Mouse (Mus musculus): ENCODE measurements around the gene Sigirr. TPM values are rescaled to one million over a fixed set of nuclear protein-coding genes. Genes with fewer than 3 reads are reported as not detected.
A peak's percentile ranks its signal among the peaks of the same experiment; 100 is the strongest.

Gene Sigirr
- polyA plus RNA-seq, 1 experiment: 23.2 TPM

- H3K4me3 ChIP-seq (ENCODE audit: low read depth, low read length): no peak overlapping the region
- peaks cover 6% of the 10 kb centered on the region for H3K4me1 ChIP-seq (ENCODE audit: control insufficient read depth, insufficient read depth, low read length)
- no peaks in the 10 kb centered on the region for H3K9me3 ChIP-seq (replicated peaks; ENCODE audit: control insufficient read depth, insufficient read depth, low read length, poor library complexity, severe bottlenecking)
- H3K9ac ChIP-seq (ENCODE audit: low read depth, poor library complexity, severe bottlenecking): no peak overlapping the region
- H3K36me3 ChIP-seq (ENCODE audit: control insufficient read depth, insufficient read depth, low read length, poor library complexity, severe bottlenecking): no peaks in the 10 kb centered on the region
- TF ChIP-seq EP300 (IDR thresholded peaks at IDR 0.05; ENCODE audit: insufficient read depth, low read depth, low read length): no peak
- no peak for TF ChIP-seq POLR2A (IDR thresholded peaks at IDR 0.05; ENCODE audit: insufficient read depth, low read length)
- TF ChIP-seq CTCF (IDR thresholded peaks at IDR 0.05; ENCODE audit: low read depth, low read length): no peak
- H3K27ac ChIP-seq (ENCODE audit: insufficient read depth, low read length): no peak overlapping the region
- H3K27me3 ChIP-seq (ENCODE audit: control insufficient read depth, insufficient read depth, low read length, poor library complexity, severe bottlenecking): no peaks in the 10 kb centered on the region
Measured at GRCm38 (mm10) chr7:141094487-141095205, 5.7 kb downstream of the Sigirr start.

DNA sequence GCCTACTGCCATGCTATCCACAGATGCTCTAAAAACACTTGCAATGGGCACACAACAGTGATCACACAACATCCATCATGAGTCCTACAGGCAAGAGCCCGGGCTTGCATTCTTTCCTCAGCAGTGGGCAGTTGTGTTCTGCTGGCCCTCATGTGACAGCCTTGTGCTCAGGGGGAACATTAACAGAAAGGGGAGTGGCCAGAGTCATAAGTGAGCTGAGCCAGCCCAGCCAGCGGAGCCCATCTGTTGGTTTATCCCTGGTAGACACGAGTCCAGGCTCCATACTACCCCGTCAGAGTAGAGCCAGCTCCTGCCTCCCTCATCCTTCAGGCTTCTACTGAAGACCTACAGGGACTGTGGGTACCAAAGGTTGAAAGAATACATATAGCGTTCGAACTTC is 6.4 kb downstream of the Sigirr start:
- no peak for TF ChIP-seq POLR2A (IDR thresholded peaks at IDR 0.05; ENCODE audit: insufficient read depth, low read length)
- TF ChIP-seq CTCF (IDR thresholded peaks at IDR 0.05; ENCODE audit: low read depth, low read length): no peak
- TF ChIP-seq EP300 (IDR thresholded peaks at IDR 0.05; ENCODE audit: insufficient read depth, low read depth, low read length): no peak
- Histone ChIP-seq H3K27ac (ENCODE audit: insufficient read depth, low read length) (no peak overlapping the region), H3K9me3 (replicated peaks; ENCODE audit: control insufficient read depth, insufficient read depth, low read length, poor library complexity, severe bottlenecking) (no peaks in the 10 kb centered on the region), H3K27me3 (ENCODE audit: control insufficient read depth, insufficient read depth, low read length, poor library complexity, severe bottlenecking) (no peaks in the 10 kb centered on the region), H3K4me1 (ENCODE audit: control insufficient read depth, insufficient read depth, low read length) (peaks cover 6% of the 10 kb centered on the region), H3K4me3 (ENCODE audit: low read depth, low read length) (no peak overlapping the region), H3K9ac (ENCODE audit: low read depth, poor library complexity, severe bottlenecking) (no peak overlapping the region), H3K36me3 (ENCODE audit: control insufficient read depth, insufficient read depth, low read length, poor library complexity, severe bottlenecking) (no peaks in the 10 kb centered on the region)

DNA sequence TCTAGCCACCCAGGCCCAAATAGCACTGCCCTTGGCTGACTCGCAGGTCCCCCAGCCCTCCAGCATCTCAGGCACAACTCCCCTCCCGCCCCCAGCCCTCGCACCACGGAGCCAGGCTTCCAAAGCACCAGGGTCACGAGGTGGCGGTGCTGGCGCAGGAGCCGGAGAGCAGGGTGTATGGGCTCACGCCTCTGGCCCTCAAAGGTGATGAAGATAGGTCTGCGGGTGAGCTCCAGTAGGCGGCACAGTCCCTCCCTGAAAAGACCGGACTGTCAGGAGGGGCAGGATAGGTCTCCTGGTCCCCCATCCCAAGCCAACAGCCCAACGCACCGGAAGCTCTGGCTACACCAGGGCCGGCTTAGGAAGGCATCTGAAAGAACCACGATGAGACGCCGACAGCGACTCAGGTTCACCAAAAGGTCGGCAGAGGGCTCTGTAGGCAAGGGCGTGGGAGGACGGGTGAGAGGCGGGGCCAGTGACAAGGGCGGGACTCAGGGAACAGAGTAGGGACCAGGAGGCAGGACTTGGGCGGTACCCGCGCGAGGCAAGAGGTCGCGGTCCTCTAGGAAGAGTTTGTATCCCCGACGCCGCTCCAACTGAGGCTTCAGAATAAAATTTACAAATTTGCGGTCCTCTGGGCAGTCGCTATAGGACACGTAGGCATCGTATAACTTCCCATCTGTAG is 8.2 kb downstream of the Sigirr start:
- Histone ChIP-seq H3K27ac (ENCODE audit: insufficient read depth, low read length) (no peak overlapping the region), H3K9me3 (replicated peaks; ENCODE audit: control insufficient read depth, insufficient read depth, low read length, poor library complexity, severe bottlenecking) (no peaks in the 10 kb centered on the region), H3K4me1 (ENCODE audit: control insufficient read depth, insufficient read depth, low read length) (peaks cover 9% of the 10 kb centered on the region), H3K9ac (ENCODE audit: low read depth, poor library complexity, severe bottlenecking) (peak overlapping the region; percentile 40), H3K27me3 (ENCODE audit: control insufficient read depth, insufficient read depth, low read length, poor library complexity, severe bottlenecking) (no peaks in the 10 kb centered on the region), H3K36me3 (ENCODE audit: control insufficient read depth, insufficient read depth, low read length, poor library complexity, severe bottlenecking) (no peaks in the 10 kb centered on the region), H3K4me3 (ENCODE audit: low read depth, low read length) (peak overlapping the region; percentile 41)
- TF ChIP-seq EP300 (IDR thresholded peaks at IDR 0.05; ENCODE audit: insufficient read depth, low read depth, low read length): no peak
- peak; percentile 66 for TF ChIP-seq CTCF (IDR thresholded peaks at IDR 0.05; ENCODE audit: low read depth, low read length)
- peak; percentile 23 for TF ChIP-seq POLR2A (IDR thresholded peaks at IDR 0.05; ENCODE audit: insufficient read depth, low read length)

DNA sequence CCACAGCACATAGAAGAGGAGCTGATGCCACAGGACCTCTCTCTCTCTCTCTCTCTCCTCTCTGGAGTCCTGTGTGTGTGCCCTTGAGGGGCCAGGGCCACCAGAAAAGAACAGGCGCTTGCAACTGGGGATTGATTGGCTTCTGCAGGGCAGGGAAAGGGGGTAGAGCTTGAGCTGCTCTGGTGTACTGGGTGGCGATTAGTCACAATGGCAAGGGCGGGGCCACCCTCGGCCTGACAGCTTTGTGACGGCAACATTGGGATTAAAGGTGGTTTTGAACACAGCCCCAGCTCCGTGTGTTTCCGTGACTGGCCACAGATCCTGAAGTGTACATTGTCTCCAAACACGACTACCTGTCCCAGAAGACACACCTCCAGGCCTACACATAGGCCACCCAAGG is 10.1 kb downstream of the Sigirr start:
- H3K4me3 ChIP-seq (ENCODE audit: low read depth, low read length): no peak overlapping the region
- no peaks in the 10 kb centered on the region for H3K27me3 ChIP-seq (ENCODE audit: control insufficient read depth, insufficient read depth, low read length, poor library complexity, severe bottlenecking)
- H3K4me1 ChIP-seq (ENCODE audit: control insufficient read depth, insufficient read depth, low read length): peaks cover 8% of the 10 kb centered on the region
- H3K9me3 ChIP-seq (replicated peaks; ENCODE audit: control insufficient read depth, insufficient read depth, low read length, poor library complexity, severe bottlenecking): no peaks in the 10 kb centered on the region
- H3K27ac ChIP-seq (ENCODE audit: insufficient read depth, low read length): no peak overlapping the region
- no peak overlapping the region for H3K9ac ChIP-seq (ENCODE audit: low read depth, poor library complexity, severe bottlenecking)
- TF ChIP-seq POLR2A (IDR thresholded peaks at IDR 0.05; ENCODE audit: insufficient read depth, low read length) (no peak), EP300 (IDR thresholded peaks at IDR 0.05; ENCODE audit: insufficient read depth, low read depth, low read length) (no peak), CTCF (IDR thresholded peaks at IDR 0.05; ENCODE audit: low read depth, low read length) (no peak)
- no peaks in the 10 kb centered on the region for H3K36me3 ChIP-seq (ENCODE audit: control insufficient read depth, insufficient read depth, low read length, poor library complexity, severe bottlenecking)

GRCm38 (mm10) chr7:141088473-141088872 is 11.9 kb downstream of the Sigirr start:
- H3K4me1 ChIP-seq (ENCODE audit: control insufficient read depth, insufficient read depth, low read length): peaks cover 4% of the 10 kb centered on the region
- peak overlapping the region; percentile 39 for H3K4me3 ChIP-seq (ENCODE audit: low read depth, low read length)
- H3K9me3 ChIP-seq (replicated peaks; ENCODE audit: control insufficient read depth, insufficient read depth, low read length, poor library complexity, severe bottlenecking): no peaks in the 10 kb centered on the region
- no peaks in the 10 kb centered on the region for H3K27me3 ChIP-seq (ENCODE audit: control insufficient read depth, insufficient read depth, low read length, poor library complexity, severe bottlenecking)
- H3K36me3 ChIP-seq (ENCODE audit: control insufficient read depth, insufficient read depth, low read length, poor library complexity, severe bottlenecking): no peaks in the 10 kb centered on the region
- peak overlapping the region; percentile 8; the same call in 1 of the 2 replicates for H3K9ac ChIP-seq (ENCODE audit: low read depth, poor library complexity, severe bottlenecking)
- TF ChIP-seq EP300 (IDR thresholded peaks at IDR 0.05; ENCODE audit: insufficient read depth, low read depth, low read length) (no peak), CTCF (IDR thresholded peaks at IDR 0.05; ENCODE audit: low read depth, low read length) (no peak), POLR2A (IDR thresholded peaks at IDR 0.05; ENCODE audit: insufficient read depth, low read length) (no peak)
- no peak overlapping the region for H3K27ac ChIP-seq (ENCODE audit: insufficient read depth, low read length)

DNA sequence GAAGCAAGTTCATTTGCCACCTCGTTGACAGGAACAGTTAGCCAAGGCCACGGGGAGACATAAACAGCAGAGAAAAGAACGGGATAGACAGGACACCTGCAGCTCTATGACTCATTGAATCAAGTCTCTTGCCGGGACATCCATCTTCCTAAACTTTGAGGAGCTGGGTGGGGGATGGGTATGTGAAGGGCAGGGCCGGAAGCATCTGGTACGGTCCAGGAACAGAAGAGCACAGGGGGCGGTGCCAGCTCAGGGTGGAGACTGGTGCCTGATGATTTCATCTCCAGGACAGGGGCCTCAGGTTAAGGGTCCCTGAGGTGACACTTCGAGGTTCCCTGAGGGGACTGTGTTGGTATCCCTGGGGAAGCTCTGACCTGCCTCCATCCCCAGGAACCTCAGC is 12.5 kb downstream of the Sigirr start:
- peak overlapping the region; percentile 39 for H3K4me3 ChIP-seq (ENCODE audit: low read depth, low read length)
- TF ChIP-seq CTCF (IDR thresholded peaks at IDR 0.05; ENCODE audit: low read depth, low read length): no peak
- 0 out of 2 replicates have a peak, but pooled peaks have one; percentile 35 for TF ChIP-seq EP300 (IDR thresholded peaks at IDR 0.05; ENCODE audit: insufficient read depth, low read depth, low read length)

More for the DNA sequence above, 12.5 kb downstream of the Sigirr start:
- no peaks in the 10 kb centered on the region for H3K9me3 ChIP-seq (replicated peaks; ENCODE audit: control insufficient read depth, insufficient read depth, low read length, poor library complexity, severe bottlenecking)
- H3K27ac ChIP-seq (ENCODE audit: insufficient read depth, low read length): no peak overlapping the region
- H3K4me1 ChIP-seq (ENCODE audit: control insufficient read depth, insufficient read depth, low read length): peaks cover 4% of the 10 kb centered on the region
- no peaks in the 10 kb centered on the region for H3K36me3 ChIP-seq (ENCODE audit: control insufficient read depth, insufficient read depth, low read length, poor library complexity, severe bottlenecking)
- no peaks in the 10 kb centered on the region for H3K27me3 ChIP-seq (ENCODE audit: control insufficient read depth, insufficient read depth, low read length, poor library complexity, severe bottlenecking)
- H3K9ac ChIP-seq (ENCODE audit: low read depth, poor library complexity, severe bottlenecking): no peak overlapping the region
